Mouse (Mus musculus) erythroblast, embryonic 14.5 days (primary cell): ENCODE measurements around the gene Slc5a11.

Experiments
- GATA1 ChIP-seq: IDR thresholded peaks from 2 replicates; pipeline ENCODE4 v1.6.1; 2012; ENCODE audit warnings: low read length, inconsistent platforms, mixed read lengths
- TAL1 ChIP-seq: IDR thresholded peaks from 3 replicates; pipeline ENCODE4 v1.6.1; 2012; ENCODE audit warnings: low read length, inconsistent platforms, mixed read lengths

- no peak for TF ChIP-seq TAL1
- TF ChIP-seq GATA1 = no peak
Observed at GRCm38 (mm10) chr7:123312738-123313137, 98.2 kb downstream of the Slc5a11 start.
